Mouse (Mus musculus) WW6 (cell line): ENCODE measurements around the gene Chad.

Source experiments
- DNase-seq: peaks from one replicate; pipeline ENCODE4 v3.0.0-alpha.2; 2013; ENCODE audit warnings: low read depth, low spot score

Gene Chad

GRCm38 (mm10) chr11:94564437-94565150 is at the start of gene Chad:
TSS of gene Chad (plus strand) at chr11:94565047.
- no peak for DNase-seq

GRCm38 (mm10) chr11:94521219-94521843 is 43.5 kb upstream of the Chad start, which contains the start of gene Mycbpap:
TSS of gene Mycbpap (minus strand) at chr11:94521742.
- DNase-seq: peak; percentile 49

- DNase-seq: no peak
These were observed 38.5 kb upstream of the Chad start for GRCm38 (mm10) chr11:94526171-94526879.

- DNase-seq: no peak
These were observed 36.0 kb upstream of the Chad start for GRCm38 (mm10) chr11:94528879-94529278.

- no peak for DNase-seq
These were observed 31.7 kb upstream of the Chad start for GRCm38 (mm10) chr11:94533171-94533570.

- no peak for DNase-seq
These were observed 26.0 kb upstream of the Chad start for GRCm38 (mm10) chr11:94538733-94539292.

GRCm38 (mm10) chr11:94539761-94540160 is 25.1 kb upstream of the Chad start:
- DNase-seq: no peak

- DNase-seq: no peak
These were observed 22.4 kb upstream of the Chad start for GRCm38 (mm10) chr11:94542400-94542799.

GRCm38 (mm10) chr11:94543344-94543743 is 21.5 kb upstream of the Chad start:
- DNase-seq: no peak

GRCm38 (mm10) chr11:94543932-94544331 is 20.9 kb upstream of the Chad start:
- DNase-seq: no peak

- no peak for DNase-seq
These were observed 20.4 kb upstream of the Chad start for GRCm38 (mm10) chr11:94544422-94544821.

- DNase-seq: no peak
These were observed 18.5 kb upstream of the Chad start for GRCm38 (mm10) chr11:94546381-94546780.

GRCm38 (mm10) chr11:94547271-94547670 is 17.6 kb upstream of the Chad start:
- no peak for DNase-seq

- DNase-seq: no peak
These were observed 16.6 kb upstream of the Chad start for GRCm38 (mm10) chr11:94548041-94548784.

- DNase-seq: peak; percentile 81
These were observed 15.8 kb upstream of the Chad start, which contains the start of gene Rsad1 for GRCm38 (mm10) chr11:94548888-94549690. TSS of gene Rsad1 (minus strand) at chr11:94549255.

GRCm38 (mm10) chr11:94549691-94550441 is 15.0 kb upstream of the Chad start:
- no peak for DNase-seq

GRCm38 (mm10) chr11:94550442-94550744 is 14.5 kb upstream of the Chad start:
- no peak for DNase-seq

- DNase-seq: no peak
These were observed 6.6 kb upstream of the Chad start for GRCm38 (mm10) chr11:94558226-94558625.

GRCm38 (mm10) chr11:94563383-94563782 is 1.5 kb upstream of the Chad start:
- no peak for DNase-seq

GRCm38 (mm10) chr11:94563821-94564220 is 1.0 kb upstream of the Chad start:
- no peak for DNase-seq
